Mouse (Mus musculus) heart, embryonic 15.5 days (tissue): ENCODE measurements around the gene 4930432K21Rik. TPM values are rescaled to one million over a fixed set of nuclear protein-coding genes. Genes with fewer than 3 reads are reported as not detected.

ENCODE experiments used
- ATAC-seq: fragments of 200-750 bp; cut with Nextera tagmentation; replicated peaks from 2 replicates; pipeline ENCODE4 v1.8.0; 2017; ENCODE audit warnings: low read depth, moderate TSS enrichment; ENCODE audit not compliant: insufficient number of reproducible peaks, insufficient read depth, low FRiP score
- H3K27ac ChIP-seq: fragments of 300-500 bp; sonication (generic); 2 replicates; pipeline ENCODE4 v1.5.1; 2015; ENCODE audit warnings: mild to moderate bottlenecking, inconsistent platforms
- H3K27me3 ChIP-seq: fragments of 300-500 bp; sonication (generic); 2 replicates; pipeline ENCODE4 v1.6.1; 2015; ENCODE audit warnings: inconsistent platforms
- H3K36me3 ChIP-seq: fragments of 300-500 bp; sonication (generic); 2 replicates; pipeline ENCODE4 v1.6.1; 2015; ENCODE audit warnings: mild to moderate bottlenecking, inconsistent platforms
- H3K4me1 ChIP-seq: fragments of 300-500 bp; sonication (generic); replicated peaks from 2 replicates; pipeline ENCODE4 v1.6.1; 2015; ENCODE audit warnings: inconsistent platforms
- H3K4me2 ChIP-seq: fragments of 300-500 bp; sonication (generic); 2 replicates; pipeline ENCODE4 v1.6.1; 2015; ENCODE audit warnings: inconsistent platforms, mild to moderate bottlenecking, moderate library complexity
- H3K4me3 ChIP-seq: fragments of 300-500 bp; sonication (generic); 2 replicates; pipeline ENCODE4 v1.5.1; 2015; ENCODE audit warnings: mild to moderate bottlenecking, inconsistent platforms
- H3K9ac ChIP-seq: fragments of 300-500 bp; sonication (generic); 2 replicates; pipeline ENCODE4 v1.6.1; 2015; ENCODE audit warnings: mild to moderate bottlenecking, inconsistent platforms
- H3K9me3 ChIP-seq: fragments of 300-500 bp; sonication (generic); replicated peaks from 2 replicates; pipeline ENCODE4 v1.6.1; 2016; ENCODE audit warnings: inconsistent platforms
- WGBS: fragments of 180-500 bp; shearing (Covaris S2); methylation state at CpG from one replicate; pipeline ENCODE4 v1.1.7; 2015; ENCODE audit warnings: mixed read lengths; 5-methylcytosine and 5-hydroxymethylcytosine counted together
- microRNA counts: library from miRNA; unstranded; fragments of <30 nt; microRNA quantifications from one replicate; lab custom pipeline; 2016
- microRNA-seq: library from miRNA; unstranded; fragments of <30 nt; microRNA quantifications from one replicate; pipeline ENCODE4, GENCODE M21; 2016
- polyA plus RNA-seq: library from polyadenylated mRNA; unstranded; fragments of >200 nt; fragmentation: Nextera tagmentation; extraction: Ambion mirVana; gene quantifications from 2 replicates; pipeline ENCODE4 v1.2.1, GENCODE M21; 2015

4930432K21Rik gene
- polyA plus RNA-seq, 1 experiment from 2014 or later: 0.60 TPM

DNA sequence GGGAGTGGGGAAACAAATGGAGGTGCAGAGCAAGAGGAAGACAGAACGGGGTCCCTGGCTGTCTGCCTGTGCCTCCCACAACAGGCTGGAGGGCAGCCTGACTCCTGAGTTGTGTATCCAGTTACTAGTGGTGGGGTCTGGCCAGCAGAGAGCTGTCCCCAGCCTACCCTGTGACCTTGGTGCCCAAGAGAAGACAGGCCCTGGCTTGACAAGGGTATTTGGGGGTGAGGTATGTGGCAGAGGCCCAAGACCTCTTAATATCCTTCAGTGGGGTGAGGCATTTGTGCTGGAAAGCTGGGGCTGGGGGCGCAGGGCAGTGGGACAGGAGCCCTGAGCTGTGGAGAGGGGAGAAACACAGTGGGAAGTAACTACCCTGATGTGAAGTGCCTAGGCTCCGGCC lies 63.4 kb downstream of the 4930432K21Rik start:
- 75% methylated on average over 3 of the region's 3 CpGs for WGBS
- H3K4me2 ChIP-seq: no peak overlapping the region
- H3K27me3 ChIP-seq: no peaks in the 10 kb centered on the region
- H3K9ac ChIP-seq: no peak overlapping the region
- no peak overlapping the region for H3K4me3 ChIP-seq
- no peaks in the 10 kb centered on the region for H3K9me3 ChIP-seq
- H3K36me3 ChIP-seq: peaks cover 75% of the 10 kb centered on the region
- ATAC-seq: no peak
- peaks cover 41% of the 10 kb centered on the region for H3K4me1 ChIP-seq
- H3K27ac ChIP-seq: peak overlapping the region; percentile 42

DNA sequence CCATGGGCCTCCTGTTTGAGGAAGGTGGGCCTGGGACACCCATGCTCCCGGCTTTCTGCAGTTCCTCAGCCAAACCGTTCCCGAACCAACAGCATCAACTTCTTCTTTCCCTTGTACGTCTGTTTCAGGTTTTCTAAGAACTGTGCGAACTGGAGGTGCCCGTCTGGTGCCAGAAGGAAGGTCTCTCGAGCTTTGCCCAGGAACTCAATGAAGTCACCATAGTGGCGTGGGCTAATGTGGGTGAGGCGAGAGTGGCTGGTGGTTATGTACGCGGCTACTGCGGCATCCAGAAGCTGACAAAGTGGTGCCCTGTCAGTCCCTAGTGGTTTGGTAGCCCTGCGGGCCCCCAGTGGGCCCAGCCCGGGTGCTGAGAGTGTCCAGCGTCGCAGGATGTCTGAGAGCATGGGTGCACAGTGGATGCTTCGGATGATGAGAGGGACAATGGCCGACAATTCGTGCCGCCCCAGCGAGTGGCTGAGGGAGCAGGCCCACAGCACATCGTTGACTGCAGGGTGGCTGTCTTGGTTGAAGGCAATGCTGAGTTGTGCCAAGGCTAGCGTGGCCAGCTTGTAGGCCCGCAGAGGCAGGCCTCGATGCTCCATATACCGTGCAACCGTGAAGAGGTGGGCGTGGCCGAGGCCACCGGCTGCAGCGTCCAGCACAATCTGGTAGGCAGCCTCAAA lies 64.2 kb downstream of the 4930432K21Rik start:
- Histone ChIP-seq H3K36me3 (peaks cover 76% of the 10 kb centered on the region), H3K27me3 (no peaks in the 10 kb centered on the region), H3K4me2 (no peak overlapping the region), H3K9me3 (no peaks in the 10 kb centered on the region), H3K4me1 (peaks cover 37% of the 10 kb centered on the region), H3K4me3 (no peak overlapping the region), H3K9ac (no peak overlapping the region), H3K27ac (no peak overlapping the region)
- 90% methylated on average over 31 of the region's 31 CpGs for WGBS
- ATAC-seq: no peak

- Histone ChIP-seq H3K9me3 (no peaks in the 10 kb centered on the region), H3K4me1 (peaks cover 25% of the 10 kb centered on the region), H3K4me3 (no peak overlapping the region), H3K36me3 (peaks cover 81% of the 10 kb centered on the region), H3K27me3 (no peaks in the 10 kb centered on the region), H3K4me2 (no peak overlapping the region), H3K9ac (no peak overlapping the region), H3K27ac (no peak overlapping the region)
- WGBS: 77% methylated on average over 4 of the region's 4 CpGs
- no peak for ATAC-seq
Observed at GRCm38 (mm10) chr8:84213277-84213676, 65.5 kb downstream of the 4930432K21Rik start.

DNA sequence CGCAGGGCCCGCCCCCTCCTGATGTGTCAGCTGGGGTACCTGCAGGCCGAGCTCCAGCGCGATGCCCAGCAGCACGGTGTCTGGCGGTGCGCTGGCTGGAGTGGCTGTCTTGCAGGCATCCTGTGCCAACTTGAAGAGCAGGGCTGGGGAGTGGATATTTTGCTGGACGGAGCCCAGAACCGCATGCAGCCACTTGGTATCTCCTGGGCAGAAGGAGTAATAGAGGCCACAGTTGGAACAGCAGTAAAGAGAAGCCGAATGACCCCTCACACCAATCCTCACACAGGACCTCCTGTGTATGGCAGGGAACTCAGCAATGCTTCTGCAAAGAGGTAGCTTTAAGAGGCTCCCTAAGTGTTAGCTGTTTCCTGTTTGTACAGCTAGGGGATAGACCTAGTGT lies 69.4 kb downstream of the 4930432K21Rik start:
- 90% methylated on average over 11 of the region's 11 CpGs for WGBS

DNA sequence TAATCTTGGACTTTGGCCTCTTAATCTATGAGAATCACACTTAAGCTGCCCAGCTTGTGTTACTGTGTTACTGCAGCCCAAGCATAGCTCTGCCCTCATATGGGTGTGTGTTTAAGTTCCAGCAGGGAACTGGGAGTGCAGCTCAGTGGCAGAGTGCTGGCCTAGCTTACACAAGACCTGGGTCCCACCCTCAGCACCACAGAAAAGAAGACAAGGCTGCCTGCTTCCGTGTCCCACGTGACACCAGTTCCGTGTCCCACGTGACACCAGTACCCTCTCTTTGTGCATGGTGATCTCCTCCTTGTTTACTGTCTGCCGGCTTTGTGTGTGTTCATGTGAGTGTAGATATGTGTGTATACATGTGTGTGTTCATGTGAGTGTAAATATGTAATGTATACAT lies 70.3 kb downstream of the 4930432K21Rik start:
- H3K27ac ChIP-seq: no peak overlapping the region
- H3K36me3 ChIP-seq: peaks cover 81% of the 10 kb centered on the region
- no peak overlapping the region for H3K9ac ChIP-seq
- no peaks in the 10 kb centered on the region for H3K27me3 ChIP-seq
- H3K4me3 ChIP-seq: no peak overlapping the region
- H3K9me3 ChIP-seq: no peaks in the 10 kb centered on the region
- WGBS: 94% methylated on average over 5 of the region's 5 CpGs
- ATAC-seq: no peak
- no peaks in the 10 kb centered on the region for H3K4me1 ChIP-seq
- H3K4me2 ChIP-seq: no peak overlapping the region

More for the DNA sequence above, 69.4 kb downstream of the 4930432K21Rik start:
- Histone ChIP-seq H3K27me3 (no peaks in the 10 kb centered on the region), H3K9ac (no peak overlapping the region), H3K27ac (no peak overlapping the region), H3K4me1 (no peaks in the 10 kb centered on the region), H3K36me3 (peaks cover 80% of the 10 kb centered on the region), H3K9me3 (no peaks in the 10 kb centered on the region), H3K4me3 (no peak overlapping the region), H3K4me2 (no peak overlapping the region)
- ATAC-seq: no peak

GRCm38 (mm10) chr8:84220105-84220504 lies 72.3 kb downstream of the 4930432K21Rik start:
- ATAC-seq: no peak
- H3K27me3 ChIP-seq: no peaks in the 10 kb centered on the region
- H3K27ac ChIP-seq: no peak overlapping the region

More at GRCm38 (mm10) chr8:84220105-84220504, 72.3 kb downstream of the 4930432K21Rik start:
- Histone ChIP-seq H3K36me3 (peaks cover 78% of the 10 kb centered on the region), H3K4me1 (no peaks in the 10 kb centered on the region), H3K9me3 (no peaks in the 10 kb centered on the region), H3K4me3 (no peak overlapping the region), H3K4me2 (no peak overlapping the region), H3K9ac (no peak overlapping the region)
- 65% methylated on average over 7 of the region's 7 CpGs for WGBS

MicroRNAs within 50 kb of the gene (microRNA counts, 519-probe panel; counts per million panel counts)
- microRNA mmu-miR-181c (lab: Ali Mortazavi, UCI): 2,700 counts per million, percentile 63 among the panel's probes with 10 or more counts
- microRNA mmu-miR-23a (lab: Ali Mortazavi, UCI): 4,040 counts per million, percentile 91 among the panel's probes with 10 or more counts
- microRNA mmu-miR-27a (lab: Ali Mortazavi, UCI): 3,998 counts per million, percentile 91 among the panel's probes with 10 or more counts

Small RNAs within 50 kb of the gene (microRNA-seq; reads per million reads assigned to microRNA genes)
- gene Gm25110 (not detected), gene Mir181c (3,201 reads per million, percentile 89 among the genes with 10 or more reads in this experiment), gene Mir181d (2,477 reads per million, percentile 85 among the genes with 10 or more reads in this experiment), gene Mir23a (28,840 reads per million, percentile 98 among the genes with 10 or more reads in this experiment), gene Mir24-2 (not detected), gene Mir27a (337 reads per million, percentile 67 among the genes with 10 or more reads in this experiment), gene Mir3074-2 (not detected)

Other genes starting within 250 kb of the 4930432K21Rik start
- 7.1 and 10.7 TPM in 2 replicates for gene Adgrl1, start 247.9 kb upstream of the 4930432K21Rik start, polyA plus RNA-seq
- 0.76 and 0.93 TPM in 2 replicates for gene Gm10644, start 192.8 kb upstream of the 4930432K21Rik start, polyA plus RNA-seq
- gene Asf1b, start 192.5 kb upstream of the 4930432K21Rik start, polyA plus RNA-seq: 55.8 and 63.3 TPM in 2 replicates
- gene Prkaca, start 175.0 kb upstream of the 4930432K21Rik start, polyA plus RNA-seq: 246 and 260 TPM in 2 replicates
- gene Samd1, start 150.4 kb upstream of the 4930432K21Rik start, polyA plus RNA-seq: 5.6 and 5.9 TPM in 2 replicates
- gene 1700067K01Rik, start 146.5 kb upstream of the 4930432K21Rik start, polyA plus RNA-seq: 0.74 and 0.90 TPM in 2 replicates
- gene 2210011C24Rik, start 135.9 kb upstream of the 4930432K21Rik start, polyA plus RNA-seq: 0.31 and 0.57 TPM in 2 replicates
- 1.2 and 1.9 TPM in 2 replicates for gene Palm3, start 126.6 kb upstream of the 4930432K21Rik start, polyA plus RNA-seq
- 5.4 and 6.6 TPM in 2 replicates for gene Il27ra, start 105.4 kb upstream of the 4930432K21Rik start, polyA plus RNA-seq
- 0.39 TPM in 1 of 2 replicates, not detected in the other for gene Rln3, start 103.0 kb upstream of the 4930432K21Rik start, polyA plus RNA-seq
- 0.71 and 1.3 TPM in 2 replicates for gene Gm10643, start 82.9 kb upstream of the 4930432K21Rik start, polyA plus RNA-seq
- 4.5 and 7.4 TPM in 2 replicates for gene Rfx1, start 81.2 kb upstream of the 4930432K21Rik start, polyA plus RNA-seq
- gene Dcaf15, start 43.3 kb upstream of the 4930432K21Rik start, polyA plus RNA-seq: 4.6 and 6.8 TPM in 2 replicates
- 0.04 and 0.29 TPM in 2 replicates for gene Podnl1, start 22.0 kb upstream of the 4930432K21Rik start, polyA plus RNA-seq
- gene Cc2d1a, start 89 bp upstream of the 4930432K21Rik start, polyA plus RNA-seq: 11.9 and 18.7 TPM in 2 replicates
- gene Nanos3, start 37.2 kb downstream of the 4930432K21Rik start, polyA plus RNA-seq: 1.4 and 1.6 TPM in 2 replicates
- gene Zswim4, start 89.0 kb downstream of the 4930432K21Rik start, polyA plus RNA-seq: 7.6 and 9.7 TPM in 2 replicates
- 290 and 291 TPM in 2 replicates for gene D8Ertd738e, start 101.7 kb downstream of the 4930432K21Rik start, polyA plus RNA-seq
- gene Mri1, start 109.3 kb downstream of the 4930432K21Rik start, polyA plus RNA-seq: 36.1 and 42.7 TPM in 2 replicates
- 15.2 and 15.7 TPM in 2 replicates for gene Ccdc130, start 122.4 kb downstream of the 4930432K21Rik start, polyA plus RNA-seq
- 7.2 and 8.3 TPM in 2 replicates for gene Cacna1a, start 240.4 kb downstream of the 4930432K21Rik start, polyA plus RNA-seq